Mouse (Mus musculus) layer of hippocampus, postnatal 14 days (tissue): ENCODE measurements at regions not wholly inside any gene's neighbourhood (a gene's known extent, or its start where the extent isn't known, plus 50 kb on each side); places are given as distances from the start of the nearest gene placed in this dataset.

Experiments
- DNase-seq, 2 experiments: peaks; one replicate each; pipeline ENCODE4 v3.0.0; 2021 to 2022; ENCODE audit warnings: low spot score in 2 of 2, mixed read lengths in 1 of 2

GRCm38 (mm10) chr6:96745906-96746305, 314.3 kb downstream of the Fam19a4 start:
- no peak for DNase-seq

- no peak for DNase-seq
Measured at GRCm38 (mm10) chr6:96716931-96717330, 343.3 kb downstream of the Fam19a4 start.

- DNase-seq: peak in 1 of 2 experiments; percentile 31
Measured at GRCm38 (mm10) chr6:96709761-96710160, 350.5 kb downstream of the Fam19a4 start.
